Mouse (Mus musculus): ENCODE results near the gene Rprd1b.

The Rprd1b gene

GRCm38 (mm10) chr2:158121645-158122326, 93.5 kb downstream of the Rprd1b start:
- DNase-seq (ENCODE audit: low spot score in 2 of 2), result peak; percentile 80 to 84

GRCm38 (mm10) chr2:158122814-158123213, 94.5 kb downstream of the Rprd1b start:
- DNase-seq (ENCODE audit: low spot score in 2 of 2), result peak; percentile 79 to 85

GRCm38 (mm10) chr2:158127245-158127644, 98.9 kb downstream of the Rprd1b start:
- no peak for DNase-seq (ENCODE audit: low spot score in 2 of 2)

- DNase-seq (ENCODE audit: low spot score in 2 of 2), result peak in 1 of 2 experiments; percentile 58
These were observed 99.6 kb downstream of the Rprd1b start for GRCm38 (mm10) chr2:158127872-158128271.

- DNase-seq (ENCODE audit: low spot score in 2 of 2), result no peak
These were observed 100.3 kb downstream of the Rprd1b start for GRCm38 (mm10) chr2:158128461-158129130.

- no peak for DNase-seq (ENCODE audit: low spot score in 2 of 2)
These were observed 101.2 kb downstream of the Rprd1b start for GRCm38 (mm10) chr2:158129291-158130002.

- peak; percentile 83 to 85 for DNase-seq (ENCODE audit: low spot score in 2 of 2)
These were observed 102.2 kb downstream of the Rprd1b start for GRCm38 (mm10) chr2:158130391-158130986.

GRCm38 (mm10) chr2:158131197-158131835, 103.0 kb downstream of the Rprd1b start:
- no peak for DNase-seq (ENCODE audit: low spot score in 2 of 2)

GRCm38 (mm10) chr2:158132320-158132719, 104.0 kb downstream of the Rprd1b start:
- DNase-seq (ENCODE audit: low spot score in 2 of 2), result no peak

GRCm38 (mm10) chr2:158133050-158133449, 104.8 kb downstream of the Rprd1b start:
- DNase-seq (ENCODE audit: low spot score in 2 of 2), result no peak

- DNase-seq (ENCODE audit: low spot score in 2 of 2), result peak; percentile 68 to 79
These were observed 107.9 kb downstream of the Rprd1b start for GRCm38 (mm10) chr2:158136205-158136604.

GRCm38 (mm10) chr2:158137771-158138170, 109.5 kb downstream of the Rprd1b start:
- no peak for DNase-seq (ENCODE audit: low spot score in 2 of 2)

- no peak for DNase-seq (ENCODE audit: low spot score in 2 of 2)
These were observed 110.5 kb downstream of the Rprd1b start for GRCm38 (mm10) chr2:158138778-158139177.

- peak; percentile 89 for DNase-seq (ENCODE audit: low spot score in 2 of 2)
These were observed 111.3 kb downstream of the Rprd1b start for GRCm38 (mm10) chr2:158139628-158140027.

- no peak for DNase-seq (ENCODE audit: low spot score in 2 of 2)
These were observed 112.4 kb downstream of the Rprd1b start for GRCm38 (mm10) chr2:158140664-158141063.

- DNase-seq (ENCODE audit: low spot score in 2 of 2), result peak in 1 of 2 experiments; percentile 59
These were observed 113.0 kb downstream of the Rprd1b start for GRCm38 (mm10) chr2:158141271-158141670.

GRCm38 (mm10) chr2:158141690-158142440, 113.6 kb downstream of the Rprd1b start:
- peak; percentile 80 to 84 for DNase-seq (ENCODE audit: low spot score in 2 of 2)

- DNase-seq (ENCODE audit: low spot score in 2 of 2), result no peak
These were observed 114.7 kb downstream of the Rprd1b start for GRCm38 (mm10) chr2:158142981-158143380.

GRCm38 (mm10) chr2:158143816-158144215, 115.5 kb downstream of the Rprd1b start:
- no peak for DNase-seq (ENCODE audit: low spot score in 2 of 2)

- no peak for DNase-seq (ENCODE audit: low spot score in 2 of 2)
These were observed 116.0 kb downstream of the Rprd1b start for GRCm38 (mm10) chr2:158144263-158144662.

Measured in heart, adult 9 months (tissue).